Mouse (Mus musculus) E14TG2a.4 (cell line): ENCODE measurements around the gene Cc2d1a.

Experiments used
- CTCF ChIP-seq: conservative IDR thresholded peaks from 2 replicates; pipeline ENCODE4 v1.5.1; 2014; ENCODE audit warnings: low read length
- NANOG ChIP-seq: IDR thresholded peaks from 2 replicates; pipeline ENCODE4 v1.6.1; 2014; ENCODE audit warnings: borderline replicate concordance, low read length, mixed read lengths
- POU5F1 ChIP-seq: IDR thresholded peaks from 2 replicates; pipeline ENCODE4 v1.6.1; 2014; ENCODE audit warnings: low read length, borderline replicate concordance

DNA sequence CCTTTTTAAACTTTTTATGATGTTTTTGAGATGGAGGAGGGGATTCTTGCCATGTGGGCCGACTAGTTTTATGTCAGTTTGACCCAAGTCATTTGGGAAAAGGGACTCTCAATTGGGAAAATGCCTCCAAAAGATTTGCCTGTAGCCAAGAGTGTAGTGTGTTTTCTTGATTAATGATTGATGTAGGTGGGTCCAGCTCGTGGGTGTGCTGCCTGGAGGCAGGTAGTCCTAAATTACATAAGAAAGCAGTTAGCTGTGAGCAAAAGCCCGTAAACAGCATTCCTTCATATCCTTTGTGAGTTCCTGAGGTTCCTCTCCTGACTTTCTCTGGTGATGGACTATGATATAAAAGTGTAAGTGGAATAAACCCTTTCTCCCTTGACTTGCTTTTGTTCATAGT lies 1.4 kb upstream of the Cc2d1a start:
- TF ChIP-seq CTCF = no peak
- no peak for TF ChIP-seq POU5F1
- TF ChIP-seq NANOG = no peak
